Mouse (Mus musculus): ENCODE data around the gene Med26.

DNA sequence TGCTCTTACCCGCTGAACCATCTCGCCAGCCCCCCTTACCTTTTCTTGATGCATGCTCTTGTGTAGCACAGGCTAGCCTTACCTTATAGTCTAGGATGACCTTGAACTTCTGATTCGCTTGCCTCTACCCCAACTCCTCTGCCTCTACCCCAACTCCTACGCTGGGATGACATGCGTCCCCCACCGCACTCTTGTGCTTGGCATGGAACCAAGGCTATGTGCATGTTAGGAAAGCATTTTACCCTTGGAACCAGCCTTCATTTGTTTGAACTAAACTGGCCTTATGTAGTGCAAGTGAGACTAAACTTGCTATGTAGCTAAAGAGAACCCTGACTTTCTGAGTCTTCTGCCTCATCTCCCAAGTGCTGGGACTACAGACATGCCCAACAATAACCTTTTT, 27.8 kb upstream of the Med26 start:
- TF ChIP-seq POLR2A (IDR thresholded peaks at IDR 0.05; ENCODE audit: extremely low read depth, insufficient read depth, low read length), result no peak
- TF ChIP-seq CTCF (IDR thresholded peaks at IDR 0.05; ENCODE audit: extremely low read depth, insufficient read depth, low read length), result no peak

All from cortical plate, adult 2 months (tissue).